Mouse (Mus musculus) hindbrain, embryonic 15.5 days (tissue): Measurements from ENCODE around the gene Rasal1. TPM values are rescaled to one million over a fixed set of nuclear protein-coding genes. Genes with fewer than 3 reads are reported as not detected.

Experiments used
- ATAC-seq: fragments of 200-750 bp; cut with Nextera tagmentation; 2 replicates; pipeline ENCODE4 v1.8.0; 2017; ENCODE audit warnings: low read depth, moderate number of reproducible peaks, moderate TSS enrichment; ENCODE audit not compliant: low FRiP score
- H3K27ac ChIP-seq: fragments of 300-500 bp; sonication (generic); replicated peaks from 2 replicates; pipeline ENCODE4 v1.5.1; 2015; ENCODE audit warnings: mild to moderate bottlenecking, inconsistent platforms
- H3K27me3 ChIP-seq: fragments of 300-500 bp; sonication (generic); 2 replicates; pipeline ENCODE4 v1.6.1; 2015; ENCODE audit warnings: control low read depth, inconsistent platforms
- H3K36me3 ChIP-seq: fragments of 300-500 bp; sonication (generic); 2 replicates; pipeline ENCODE4 v1.6.1; 2015; ENCODE audit warnings: control low read depth, inconsistent platforms
- H3K4me1 ChIP-seq: fragments of 300-500 bp; sonication (generic); replicated peaks from 2 replicates; pipeline ENCODE4 v1.6.1; 2015; ENCODE audit warnings: control low read depth, inconsistent platforms
- H3K4me2 ChIP-seq: fragments of 300-500 bp; sonication (generic); 2 replicates; pipeline ENCODE4 v1.6.1; 2015; ENCODE audit warnings: moderate library complexity, mild to moderate bottlenecking, inconsistent platforms
- H3K4me3 ChIP-seq: fragments of 300-500 bp; sonication (generic); 2 replicates; pipeline ENCODE4 v1.5.1; 2015; ENCODE audit warnings: mild to moderate bottlenecking, inconsistent platforms
- H3K9ac ChIP-seq: fragments of 300-500 bp; sonication (generic); 2 replicates; pipeline ENCODE4 v1.6.1; 2015; ENCODE audit warnings: inconsistent platforms
- H3K9me3 ChIP-seq: fragments of 300-500 bp; sonication (generic); 2 replicates; pipeline ENCODE4 v1.6.1; 2016; ENCODE audit warnings: control low read depth, inconsistent platforms
- WGBS: fragments of 180-500 bp; shearing (Covaris S2); methylation state at CpG from one replicate; pipeline ENCODE4 v1.1.7; 2015; 5-methylcytosine and 5-hydroxymethylcytosine counted together
- polyA plus RNA-seq: library from polyadenylated mRNA; unstranded; fragments of >200 nt; fragmentation: Nextera tagmentation; extraction: Ambion mirVana; gene quantifications from 2 replicates; pipeline ENCODE4 v1.2.1, GENCODE M21; 2015

Gene Rasal1
- polyA plus RNA-seq = 0.78 and 0.92 TPM in 2 replicates

DNA sequence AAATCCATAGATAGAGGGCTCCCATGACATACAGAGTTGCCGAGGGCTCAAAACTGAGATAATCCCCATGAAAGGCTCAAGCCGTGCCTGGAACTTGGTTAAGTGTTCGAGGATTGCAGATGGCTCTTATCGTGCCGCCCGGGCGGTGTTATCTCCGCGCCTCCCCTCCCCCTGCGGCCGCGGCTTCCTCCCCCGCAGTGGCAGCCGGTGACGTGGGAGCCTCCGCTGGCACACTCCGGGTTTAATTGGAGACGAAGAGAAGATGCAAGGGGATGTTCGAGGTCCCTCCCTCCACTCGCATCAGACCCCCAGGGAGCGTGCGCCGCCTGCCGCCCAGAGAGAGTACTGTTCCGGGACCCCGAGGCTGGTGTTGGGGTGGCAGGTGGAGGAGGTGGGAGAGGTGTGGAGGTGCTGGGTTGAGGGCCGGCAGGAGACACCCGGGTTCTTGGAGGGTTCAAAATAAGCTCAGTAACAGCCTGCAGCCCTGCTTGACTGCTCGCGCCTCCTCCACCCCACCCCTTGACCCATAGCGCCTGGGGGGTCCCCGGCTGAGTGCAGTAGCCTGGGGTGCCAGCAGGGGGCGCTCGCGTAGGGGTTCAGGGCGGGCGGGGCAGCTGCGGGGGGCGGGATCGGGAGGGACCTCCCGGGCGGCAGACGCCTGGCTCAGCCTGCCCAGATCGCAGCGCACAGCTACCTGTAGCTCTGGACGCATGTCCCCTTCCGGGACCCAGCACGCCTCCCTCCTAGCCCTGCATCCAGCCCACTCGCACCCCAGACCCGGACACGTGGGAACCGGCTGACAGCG lies at the start of gene Rasal1:
Gene Rasal1, plus strand, starts transcription at position 244 of the 805 bp plus-strand sequence.
- peak; percentile 40; the same call in 1 of the 2 replicates for ATAC-seq
- H3K27me3 ChIP-seq = peaks cover 44% of the 10 kb centered on the region
- no peak within 1 kb of the TSS for H3K27ac ChIP-seq
- peak within 1 kb of the TSS; percentile 22; the same call in 1 of the 2 replicates for H3K9ac ChIP-seq
- H3K36me3 ChIP-seq = no peaks in the 10 kb centered on the region
- peak within 1 kb of the TSS; percentile 31 for H3K4me3 ChIP-seq
- 1% methylated on average over 53 of the region's 53 CpGs for WGBS
- H3K4me2 ChIP-seq = peak within 1 kb of the TSS; percentile 56
- no peaks in the 10 kb centered on the region for H3K9me3 ChIP-seq
- peaks cover 14% of the 10 kb centered on the region for H3K4me1 ChIP-seq

DNA sequence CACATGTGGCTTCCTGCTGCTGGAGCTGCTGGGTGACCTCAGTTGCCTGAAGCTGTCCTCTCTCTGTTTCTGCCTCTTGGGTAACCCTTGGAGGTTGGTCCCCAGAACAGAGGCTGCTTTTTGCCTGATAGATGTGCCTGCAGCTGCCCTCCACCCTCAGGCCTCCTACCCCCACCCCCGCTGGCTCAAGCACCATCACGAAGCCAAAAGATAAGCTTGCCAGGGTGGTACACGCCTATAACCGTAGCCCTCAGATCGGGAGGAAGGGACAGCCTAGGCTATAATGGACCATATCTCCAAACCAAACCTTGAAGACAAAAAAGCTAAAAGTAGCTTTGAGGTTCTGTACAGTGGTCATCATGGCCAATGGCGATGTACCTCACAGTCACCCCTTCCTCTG lies 49.0 kb upstream of the Rasal1 start:
- H3K4me1 ChIP-seq = no peaks in the 10 kb centered on the region
- H3K27ac ChIP-seq = no peak overlapping the region
- no peak for ATAC-seq
- no peaks in the 10 kb centered on the region for H3K27me3 ChIP-seq
- H3K4me2 ChIP-seq = no peak overlapping the region
- H3K9me3 ChIP-seq = no peaks in the 10 kb centered on the region
- 96% methylated on average over 6 of the region's 6 CpGs for WGBS
- H3K36me3 ChIP-seq = no peaks in the 10 kb centered on the region
- no peak overlapping the region for H3K4me3 ChIP-seq
- no peak overlapping the region for H3K9ac ChIP-seq

DNA sequence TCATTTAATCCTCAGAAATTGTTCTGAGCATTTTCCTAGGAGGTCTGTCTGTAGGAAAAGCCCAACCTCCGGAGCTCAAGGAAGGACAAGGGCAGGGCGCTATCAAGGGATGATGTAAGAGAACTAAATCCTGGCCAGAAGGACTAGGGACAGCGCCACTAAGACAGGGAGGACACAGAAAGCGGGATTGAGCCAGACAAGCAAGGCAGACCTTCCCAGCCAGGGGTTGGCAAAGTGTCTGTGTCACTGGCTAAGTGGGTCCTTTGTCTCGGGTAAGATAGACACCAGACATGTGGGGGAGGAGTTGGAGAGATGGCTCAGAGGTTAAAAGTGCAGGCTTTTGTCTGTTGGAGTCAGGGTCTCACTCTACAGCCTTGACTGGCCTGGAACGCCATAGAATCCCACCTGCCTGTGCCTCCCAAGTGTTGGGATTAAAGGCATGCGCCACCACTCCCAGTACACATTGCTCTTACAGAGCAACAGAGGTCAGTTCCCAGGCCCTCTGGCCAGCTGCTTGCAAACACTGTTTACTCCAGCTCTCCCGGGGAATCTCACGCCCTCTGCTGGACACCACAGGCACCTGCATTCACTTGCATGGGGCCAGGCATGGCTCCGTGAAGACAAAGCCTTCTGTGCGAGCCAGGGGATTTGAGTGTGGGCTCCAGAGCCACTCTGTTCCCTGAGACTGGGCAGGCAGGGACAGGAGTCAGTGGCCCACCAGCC lies 47.5 kb upstream of the Rasal1 start:
- Histone ChIP-seq H3K9me3 (no peaks in the 10 kb centered on the region), H3K36me3 (no peaks in the 10 kb centered on the region), H3K27ac (no peak overlapping the region), H3K27me3 (no peaks in the 10 kb centered on the region), H3K4me2 (no peak overlapping the region), H3K4me1 (peaks cover 6% of the 10 kb centered on the region), H3K9ac (no peak overlapping the region), H3K4me3 (no peak overlapping the region)
- no peak for ATAC-seq
- WGBS = 59% methylated on average over 11 of the region's 11 CpGs

DNA sequence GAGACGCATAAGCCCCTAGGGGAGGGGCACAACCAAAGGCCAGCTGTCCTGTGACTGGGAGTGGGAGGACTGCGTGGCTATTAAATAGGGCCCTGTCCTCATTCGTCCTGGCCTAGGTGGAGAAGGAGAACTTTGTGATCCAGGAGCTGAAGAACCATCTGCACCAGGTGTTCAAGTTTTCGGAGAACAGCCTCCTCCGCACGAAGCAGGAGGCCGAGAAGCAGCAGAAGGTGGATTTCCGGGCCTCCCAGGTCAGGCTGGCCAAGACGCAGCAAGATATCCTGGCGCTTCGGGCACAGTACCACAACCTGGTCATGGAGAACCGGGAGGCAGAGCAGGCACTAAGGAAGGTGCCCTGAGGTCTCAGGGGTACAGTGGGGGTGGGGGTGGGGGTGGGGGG lies 46.4 kb upstream of the Rasal1 start:
- 89% methylated on average over 12 of the region's 12 CpGs for WGBS
- Histone ChIP-seq H3K9me3 (no peaks in the 10 kb centered on the region), H3K9ac (no peak overlapping the region), H3K36me3 (no peaks in the 10 kb centered on the region), H3K4me3 (no peak overlapping the region), H3K4me2 (no peak overlapping the region), H3K4me1 (peaks cover 6% of the 10 kb centered on the region), H3K27me3 (no peaks in the 10 kb centered on the region), H3K27ac (no peak overlapping the region)
- ATAC-seq = no peak

- H3K27me3 ChIP-seq = no peaks in the 10 kb centered on the region
- no peaks in the 10 kb centered on the region for H3K9me3 ChIP-seq
- H3K4me1 ChIP-seq = peaks cover 6% of the 10 kb centered on the region
- H3K4me2 ChIP-seq = no peak overlapping the region
- H3K4me3 ChIP-seq = no peak overlapping the region
- ATAC-seq = no peak
- H3K36me3 ChIP-seq = peaks cover 3% of the 10 kb centered on the region; the same call in 1 of the 2 replicates
- no peak overlapping the region for H3K27ac ChIP-seq
- 58% methylated on average over 7 of the region's 7 CpGs for WGBS
- H3K9ac ChIP-seq = no peak overlapping the region
These were observed 45.1 kb upstream of the Rasal1 start for GRCm38 (mm10) chr5:120603515-120603914.

- peak overlapping the region; percentile 70 for H3K4me2 ChIP-seq
- no peak; the same call in 1 of the 2 replicates for ATAC-seq
- H3K4me3 ChIP-seq = peak overlapping the region; percentile 39
- WGBS = 7% methylated on average over 6 of the region's 6 CpGs
- 0 out of 2 replicates have a peak overlapping the region, but pooled peaks have one; percentile 36 for H3K9ac ChIP-seq
- peaks cover 13% of the 10 kb centered on the region for H3K4me1 ChIP-seq
- peaks cover 5% of the 10 kb centered on the region; the same call in 1 of the 2 replicates for H3K36me3 ChIP-seq
- no peaks in the 10 kb centered on the region for H3K9me3 ChIP-seq
- peak overlapping the region; percentile 82; the same call in 1 of the 2 replicates for H3K27ac ChIP-seq
- H3K27me3 ChIP-seq = no peaks in the 10 kb centered on the region
These were observed 43.8 kb upstream of the Rasal1 start for GRCm38 (mm10) chr5:120604839-120605238.

DNA sequence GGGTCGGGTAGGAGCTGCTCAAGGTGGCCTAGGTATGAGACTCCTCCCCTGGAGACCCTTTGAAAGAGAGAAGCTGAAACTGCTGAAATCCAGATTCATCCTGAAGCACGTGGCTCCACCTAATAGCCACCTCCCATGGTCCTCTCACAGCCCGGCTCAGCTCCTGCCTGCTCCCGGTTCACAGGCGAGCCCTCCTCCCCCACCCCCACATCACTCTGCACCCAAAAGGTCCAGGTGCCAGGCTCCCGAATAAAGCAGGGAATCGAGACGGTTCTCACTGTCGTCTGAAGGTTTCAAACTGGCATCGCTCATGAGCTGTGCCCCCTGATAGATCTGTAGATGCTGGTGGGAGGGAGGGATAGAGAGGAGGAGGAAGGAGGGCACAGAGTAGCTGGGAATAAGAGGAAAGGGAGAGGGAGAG lies 43.4 kb upstream of the Rasal1 start:
- H3K9ac ChIP-seq = peak overlapping the region; percentile 36; the same call in 1 of the 2 replicates
- H3K27ac ChIP-seq = peak overlapping the region; percentile 82
- peaks cover 17% of the 10 kb centered on the region for H3K4me1 ChIP-seq
- H3K4me2 ChIP-seq = peak overlapping the region; percentile 70
- H3K27me3 ChIP-seq = no peaks in the 10 kb centered on the region
- H3K9me3 ChIP-seq = no peaks in the 10 kb centered on the region
- ATAC-seq = peak; percentile 48
- peaks cover 5% of the 10 kb centered on the region; the same call in 1 of the 2 replicates for H3K36me3 ChIP-seq
- H3K4me3 ChIP-seq = peak overlapping the region; percentile 39
- 2% methylated on average over 10 of the region's 10 CpGs for WGBS

DNA sequence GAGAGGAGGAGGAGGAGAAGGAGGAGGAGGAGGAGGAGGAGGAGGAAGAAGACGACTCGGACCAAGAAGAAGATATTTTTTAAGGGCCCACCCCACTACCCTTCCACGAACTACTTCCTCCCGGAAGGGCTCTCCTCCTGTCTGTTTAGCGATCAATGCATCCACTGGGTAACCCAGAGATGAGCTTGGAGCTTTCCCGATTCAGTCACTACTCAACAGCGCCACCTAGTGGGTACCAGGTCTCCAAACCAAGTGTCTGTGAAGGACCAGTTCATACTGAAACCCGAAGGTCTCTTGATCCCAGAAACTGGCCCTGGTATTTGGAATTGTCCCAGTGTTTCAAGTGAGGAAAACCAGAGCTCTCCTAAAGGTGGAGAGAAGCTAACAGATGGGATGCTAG lies 42.9 kb upstream of the Rasal1 start:
- 3% methylated on average over 6 of the region's 8 CpGs for WGBS
- Histone ChIP-seq H3K9ac (0 out of 2 replicates have a peak overlapping the region, but pooled peaks have one; percentile 36), H3K27ac (peak overlapping the region; percentile 82), H3K36me3 (peaks cover 5% of the 10 kb centered on the region; the same call in 1 of the 2 replicates), H3K9me3 (no peaks in the 10 kb centered on the region), H3K27me3 (no peaks in the 10 kb centered on the region), H3K4me2 (peak overlapping the region; percentile 70), H3K4me3 (peak overlapping the region; percentile 39), H3K4me1 (peaks cover 17% of the 10 kb centered on the region)
- peak; percentile 75 for ATAC-seq

GRCm38 (mm10) chr5:120606590-120607200 lies 41.9 kb upstream of the Rasal1 start:
- 69% methylated on average over 25 of the region's 25 CpGs for WGBS
- Histone ChIP-seq H3K9ac (no peak overlapping the region), H3K27ac (no peak overlapping the region), H3K27me3 (no peaks in the 10 kb centered on the region), H3K9me3 (no peaks in the 10 kb centered on the region), H3K4me3 (no peak overlapping the region), H3K4me2 (no peak overlapping the region), H3K36me3 (peaks cover 5% of the 10 kb centered on the region; the same call in 1 of the 2 replicates), H3K4me1 (peaks cover 27% of the 10 kb centered on the region)
- ATAC-seq = no peak

GRCm38 (mm10) chr5:120607335-120607734 lies 41.3 kb upstream of the Rasal1 start:
- Histone ChIP-seq H3K4me1 (peaks cover 29% of the 10 kb centered on the region), H3K4me2 (no peak overlapping the region), H3K9ac (no peak overlapping the region), H3K27ac (no peak overlapping the region), H3K36me3 (peaks cover 5% of the 10 kb centered on the region; the same call in 1 of the 2 replicates), H3K9me3 (no peaks in the 10 kb centered on the region), H3K27me3 (no peaks in the 10 kb centered on the region), H3K4me3 (no peak overlapping the region)
- ATAC-seq = no peak
- WGBS = 75% methylated on average over 3 of the region's 3 CpGs

GRCm38 (mm10) chr5:120609246-120609775 lies 39.3 kb upstream of the Rasal1 start:
- Histone ChIP-seq H3K4me1 (peaks cover 36% of the 10 kb centered on the region), H3K9ac (no peak overlapping the region), H3K27me3 (no peaks in the 10 kb centered on the region), H3K4me2 (no peak overlapping the region), H3K27ac (no peak overlapping the region), H3K4me3 (no peak overlapping the region), H3K9me3 (no peaks in the 10 kb centered on the region), H3K36me3 (peaks cover 5% of the 10 kb centered on the region; the same call in 1 of the 2 replicates)
- ATAC-seq = no peak
- 82% methylated on average over 16 of the region's 16 CpGs for WGBS
